Mouse (Mus musculus) gastrocnemius, postnatal 14 days (tissue): Measurements from ENCODE around the gene Epb41l4b. TPM values are rescaled to one million over a fixed set of nuclear protein-coding genes. Genes with fewer than 3 reads are reported as not detected.

Source experiments
- DNase-seq: peaks from one replicate; pipeline ENCODE4 v3.0.0; 2021; ENCODE audit warnings: mixed read lengths
- intact Hi-C: fragments of 180-260 bp; cut with DNase I; formaldehyde crosslinking; loops from one replicate; pipeline ENCODE4 v1.15.1; 2025; ENCODE audit warnings: low total_unique reads
- total RNA-seq, 2 experiments: library from RNA; stranded (reverse); gene quantifications; 2 replicates each; pipeline ENCODE4 v1.2.3; 2021

Gene Epb41l4b
- total RNA-seq, 2 experiments from 2014 or later, result 2.6 to 4.3 TPM

GRCm38 (mm10) chr4:57037554-57037953 lies 105.7 kb downstream of the Epb41l4b start:
- intact Hi-C loops, result no loop called here
- no peak for DNase-seq

GRCm38 (mm10) chr4:57034169-57034568 lies 109.1 kb downstream of the Epb41l4b start:
- no peak for DNase-seq
- intact Hi-C loops, result no loop called here

- DNase-seq, result no peak
- intact Hi-C loops, result no loop called here
These were observed 111.8 kb downstream of the Epb41l4b start for GRCm38 (mm10) chr4:57031440-57031839.

- intact Hi-C loops, result no loop called here
- DNase-seq, result no peak
These were observed 115.3 kb downstream of the Epb41l4b start for GRCm38 (mm10) chr4:57027954-57028353.

- no peak for DNase-seq
- intact Hi-C loops, result no loop called here
These were observed 119.7 kb downstream of the Epb41l4b start for GRCm38 (mm10) chr4:57023527-57023926.

- no peak for DNase-seq
- intact Hi-C loops, result no loop called here
These were observed 121.9 kb downstream of the Epb41l4b start for GRCm38 (mm10) chr4:57021288-57021687.

GRCm38 (mm10) chr4:57017229-57017628 lies 126.0 kb downstream of the Epb41l4b start:
- intact Hi-C loops, result loop anchor here (5.0 kb wide), 1 partner anchor 305 kb away; no protein-coding TSS in a partner anchor
- DNase-seq, result peak; percentile 73

- intact Hi-C loops, result loop anchor here (5.0 kb wide), 1 partner anchor 306 kb away; no protein-coding TSS in a partner anchor
These were observed 126.7 kb downstream of the Epb41l4b start for GRCm38 (mm10) chr4:57016366-57017171.

GRCm38 (mm10) chr4:57015032-57015431 lies 128.2 kb downstream of the Epb41l4b start:
- no peak for DNase-seq
- intact Hi-C loops, result loop anchor here (5.0 kb wide), 1 partner anchor 307 kb away; no protein-coding TSS in a partner anchor

More at GRCm38 (mm10) chr4:57016366-57017171, 126.7 kb downstream of the Epb41l4b start:
- DNase-seq, result no peak

GRCm38 (mm10) chr4:57011454-57012046 lies 131.7 kb downstream of the Epb41l4b start:
- intact Hi-C loops, result no loop called here
- DNase-seq, result no peak

GRCm38 (mm10) chr4:57010919-57011318 lies 132.3 kb downstream of the Epb41l4b start:
- no peak for DNase-seq
- intact Hi-C loops, result no loop called here

- intact Hi-C loops, result no loop called here
- no peak for DNase-seq
These were observed 132.8 kb downstream of the Epb41l4b start for GRCm38 (mm10) chr4:57010425-57010824.

- no peak for DNase-seq
- intact Hi-C loops, result no loop called here
These were observed 135.5 kb downstream of the Epb41l4b start for GRCm38 (mm10) chr4:57007717-57008116.

GRCm38 (mm10) chr4:57005011-57005410 lies 138.2 kb downstream of the Epb41l4b start:
- no peak for DNase-seq
- intact Hi-C loops, result no loop called here

GRCm38 (mm10) chr4:57003886-57004285 lies 139.4 kb downstream of the Epb41l4b start:
- intact Hi-C loops, result no loop called here
- no peak for DNase-seq

GRCm38 (mm10) chr4:57002751-57003150 lies 140.5 kb downstream of the Epb41l4b start:
- DNase-seq, result no peak
- intact Hi-C loops, result no loop called here

- no peak for DNase-seq
- intact Hi-C loops, result no loop called here
These were observed 141.8 kb downstream of the Epb41l4b start for GRCm38 (mm10) chr4:57001437-57001836.

GRCm38 (mm10) chr4:56993331-56993730 lies 149.9 kb downstream of the Epb41l4b start:
- no peak for DNase-seq
- intact Hi-C loops, result no loop called here

GRCm38 (mm10) chr4:56991951-56992350 lies 151.3 kb downstream of the Epb41l4b start:
- no peak for DNase-seq
- intact Hi-C loops, result no loop called here

GRCm38 (mm10) chr4:56990215-56990584 lies 153.0 kb downstream of the Epb41l4b start, which contains the start of gene Frrs1l:
Frrs1l (minus strand) TSS chr4:56990391.
- intact Hi-C loops, result no loop called here
- no peak for DNase-seq
